Mouse (Mus musculus) stomach, embryonic 14.5 days (tissue): ENCODE results near the gene Jchain. TPM values are rescaled to one million over a fixed set of nuclear protein-coding genes. Genes with fewer than 3 reads are reported as not detected.

Source experiments
- ATAC-seq: fragments of 200-750 bp; cut with Nextera tagmentation; 2 replicates; pipeline ENCODE4 v1.8.0; 2017; ENCODE audit warnings: low read depth, moderate TSS enrichment; ENCODE audit not compliant: insufficient number of reproducible peaks, insufficient read depth, low FRiP score
- H3K27ac ChIP-seq: fragments of 300-500 bp; sonication (generic); 2 replicates; pipeline ENCODE4 v1.5.1; 2014; ENCODE audit warnings: mild to moderate bottlenecking, low read length, moderate library complexity, mixed read lengths
- H3K27me3 ChIP-seq: fragments of 300-500 bp; sonication (generic); 2 replicates; pipeline ENCODE4 v1.6.1; 2014; ENCODE audit warnings: low read length, control low read depth, mixed read lengths; ENCODE audit not compliant: control insufficient read depth, insufficient read depth
- H3K36me3 ChIP-seq: fragments of 300-500 bp; sonication (generic); 2 replicates; pipeline ENCODE4 v1.6.1; 2014; ENCODE audit warnings: mild to moderate bottlenecking, control low read depth, low read length, moderate library complexity, mixed read lengths; ENCODE audit not compliant: control insufficient read depth, insufficient read depth
- H3K4me1 ChIP-seq: fragments of 300-500 bp; sonication (generic); 2 replicates; pipeline ENCODE4 v1.6.1; 2014; ENCODE audit warnings: low read length, control low read depth, mixed read lengths; ENCODE audit not compliant: control insufficient read depth, insufficient read depth
- H3K4me2 ChIP-seq: fragments of 300-500 bp; sonication (generic); replicated peaks from 2 replicates; pipeline ENCODE4 v1.6.1; 2014; ENCODE audit warnings: low read depth, low read length, control low read depth
- H3K4me3 ChIP-seq: fragments of 300-500 bp; sonication (generic); 2 replicates; pipeline ENCODE4 v1.5.1; 2014; ENCODE audit warnings: low read depth, low read length, control low read depth
- H3K9ac ChIP-seq: fragments of 300-500 bp; sonication (generic); replicated peaks from 2 replicates; pipeline ENCODE4 v1.6.1; 2014; ENCODE audit warnings: low read depth, mild to moderate bottlenecking, control low read depth, low read length, moderate library complexity, mixed read lengths
- H3K9me3 ChIP-seq: fragments of 300-500 bp; sonication (generic); 2 replicates; pipeline ENCODE4 v1.6.1; 2016; ENCODE audit warnings: low read depth, low read length, control low read depth; ENCODE audit not compliant: control insufficient read depth
- WGBS: fragments of 180-500 bp; shearing (Covaris S2); extraction: QIAGEN DNeasy Blood & Tissue Kit; methylation state at CpG from one replicate; pipeline ENCODE4 v1.1.7; 2014; 5-methylcytosine and 5-hydroxymethylcytosine counted together
- polyA plus RNA-seq: library from polyadenylated mRNA; unstranded; fragments of >200 nt; fragmentation: Nextera tagmentation; extraction: Ambion mirVana; gene quantifications from 2 replicates; pipeline ENCODE4 v1.2.1, GENCODE M21; 2014

Gene Jchain
- not detected in 2 replicates for polyA plus RNA-seq

- Histone ChIP-seq H3K9ac (no peak within 1 kb of the TSS), H3K4me1 (no peaks in the 10 kb centered on the region), H3K4me3 (no peak within 1 kb of the TSS), H3K27me3 (no peaks in the 10 kb centered on the region), H3K27ac (no peak within 1 kb of the TSS), H3K36me3 (no peaks in the 10 kb centered on the region), H3K4me2 (no peak within 1 kb of the TSS), H3K9me3 (no peaks in the 10 kb centered on the region)
- no peak for ATAC-seq
- WGBS: 83% methylated on average over 3 of the region's 3 CpGs
These were observed at the start of gene Jchain for GRCm38 (mm10) chr5:88527657-88528056. Jchain (minus strand) TSS chr5:88527891.

- H3K9me3 ChIP-seq: no peaks in the 10 kb centered on the region
- no peak overlapping the region for H3K4me2 ChIP-seq
- WGBS: 58% methylated on average over 3 of the region's 3 CpGs
- no peaks in the 10 kb centered on the region for H3K27me3 ChIP-seq
- no peak overlapping the region for H3K9ac ChIP-seq
- peak; percentile 75 for ATAC-seq
- no peaks in the 10 kb centered on the region for H3K36me3 ChIP-seq
- 0 out of 2 replicates have a peak overlapping the region, but pooled peaks have one; percentile 52 for H3K27ac ChIP-seq
- H3K4me3 ChIP-seq: no peak overlapping the region
- H3K4me1 ChIP-seq: no peaks in the 10 kb centered on the region
These were observed 48.0 kb upstream of the Jchain start for GRCm38 (mm10) chr5:88575506-88576338.

- H3K27me3 ChIP-seq: no peaks in the 10 kb centered on the region
These were observed 47.1 kb upstream of the Jchain start for GRCm38 (mm10) chr5:88574829-88575228.

GRCm38 (mm10) chr5:88569541-88569940, 41.9 kb upstream of the Jchain start:
- no peaks in the 10 kb centered on the region for H3K36me3 ChIP-seq
- no peak for ATAC-seq
- H3K9me3 ChIP-seq: no peaks in the 10 kb centered on the region
- no peak overlapping the region for H3K9ac ChIP-seq
- H3K27me3 ChIP-seq: no peaks in the 10 kb centered on the region
- H3K27ac ChIP-seq: no peak overlapping the region
- WGBS: 90% methylated on average over 3 of the region's 3 CpGs
- peaks cover 5% of the 10 kb centered on the region; the same call in 1 of the 2 replicates for H3K4me1 ChIP-seq
- no peak overlapping the region for H3K4me3 ChIP-seq
- H3K4me2 ChIP-seq: no peak overlapping the region

More at GRCm38 (mm10) chr5:88574829-88575228, 47.1 kb upstream of the Jchain start:
- H3K36me3 ChIP-seq: no peaks in the 10 kb centered on the region
- no peak overlapping the region for H3K4me2 ChIP-seq
- WGBS: 89% methylated on average over 3 of the region's 3 CpGs
- H3K9ac ChIP-seq: no peak overlapping the region
- H3K27ac ChIP-seq: no peak overlapping the region
- H3K4me3 ChIP-seq: no peak overlapping the region
- H3K4me1 ChIP-seq: no peaks in the 10 kb centered on the region
- no peaks in the 10 kb centered on the region for H3K9me3 ChIP-seq
- no peak for ATAC-seq

- Histone ChIP-seq H3K4me1 (peaks cover 5% of the 10 kb centered on the region; the same call in 1 of the 2 replicates), H3K4me2 (peak overlapping the region; percentile 45), H3K9me3 (no peaks in the 10 kb centered on the region), H3K27ac (peak overlapping the region; percentile 77; the same call in 1 of the 2 replicates), H3K36me3 (no peaks in the 10 kb centered on the region), H3K27me3 (no peaks in the 10 kb centered on the region), H3K4me3 (peak overlapping the region; percentile 65), H3K9ac (0 out of 2 replicates have a peak overlapping the region, but pooled peaks have one; percentile 63)
- ATAC-seq: peak; percentile 29; the same call in 1 of the 2 replicates
- WGBS: 3% methylated on average over 14 of the region's 14 CpGs
These were observed 38.5 kb upstream of the Jchain start for GRCm38 (mm10) chr5:88566034-88566841.

GRCm38 (mm10) chr5:88565148-88566033, 37.7 kb upstream of the Jchain start:
- peak overlapping the region; percentile 45 for H3K4me2 ChIP-seq
- WGBS: under 1% methylated on average over 92 of the region's 119 CpGs
- H3K9me3 ChIP-seq: no peaks in the 10 kb centered on the region
- peak overlapping the region; percentile 65 for H3K4me3 ChIP-seq
- no peaks in the 10 kb centered on the region for H3K27me3 ChIP-seq
- peak overlapping the region; percentile 77 for H3K27ac ChIP-seq
- peak; percentile 73 for ATAC-seq
- peaks cover 5% of the 10 kb centered on the region; the same call in 1 of the 2 replicates for H3K4me1 ChIP-seq
- H3K36me3 ChIP-seq: no peaks in the 10 kb centered on the region
- H3K9ac ChIP-seq: peak overlapping the region; percentile 63

GRCm38 (mm10) chr5:88564501-88565147, 36.9 kb upstream of the Jchain start, which contains the start of gene Rufy3:
Rufy3 (plus strand) TSS chr5:88565040.
- Histone ChIP-seq H3K4me3 (peak within 1 kb of the TSS; percentile 65), H3K4me1 (peaks cover 5% of the 10 kb centered on the region; the same call in 1 of the 2 replicates), H3K36me3 (no peaks in the 10 kb centered on the region), H3K27me3 (no peaks in the 10 kb centered on the region), H3K27ac (peak within 1 kb of the TSS; percentile 77), H3K4me2 (peak within 1 kb of the TSS; percentile 45), H3K9ac (peak within 1 kb of the TSS; percentile 63), H3K9me3 (no peaks in the 10 kb centered on the region)
- peak; percentile 90 for ATAC-seq
- under 1% methylated on average over 65 of the region's 71 CpGs for WGBS
